Mouse (Mus musculus) right cerebral cortex, postnatal 25 days (tissue): ENCODE results near the gene Zfp617.
"Not testable (repeated sequence)": the region's sequence is repeated elsewhere in the genome, so short reads cannot be mapped to it uniquely, and the experiment has no call there.

Experiments used
- DNase-seq: peaks from one replicate; pipeline ENCODE4 v3.0.0; 2022

Gene Zfp617

GRCm38 (mm10) chr8:71952961-71953700, 44.7 kb downstream of the Zfp617 start:
- not testable (repeated sequence) for DNase-seq

- no peak for DNase-seq
Observed at GRCm38 (mm10) chr8:71954666-71955065, 46.2 kb downstream of the Zfp617 start.

- DNase-seq, result no peak
Observed at GRCm38 (mm10) chr8:71960483-71960882, 52.0 kb downstream of the Zfp617 start.

GRCm38 (mm10) chr8:71961796-71962195, 53.4 kb downstream of the Zfp617 start:
- DNase-seq, result no peak

- no peak for DNase-seq
Observed at GRCm38 (mm10) chr8:71964051-71964450, 55.6 kb downstream of the Zfp617 start.

- DNase-seq, result no peak
Observed at GRCm38 (mm10) chr8:71965166-71965565, 56.7 kb downstream of the Zfp617 start.

GRCm38 (mm10) chr8:71966411-71966810, 58.0 kb downstream of the Zfp617 start:
- no peak for DNase-seq

- DNase-seq, result no peak
Observed at GRCm38 (mm10) chr8:71967261-71967660, 58.8 kb downstream of the Zfp617 start.

GRCm38 (mm10) chr8:71968100-71968499, 59.7 kb downstream of the Zfp617 start:
- no peak for DNase-seq

GRCm38 (mm10) chr8:71968636-71969035, 60.2 kb downstream of the Zfp617 start:
- no peak for DNase-seq

GRCm38 (mm10) chr8:71971945-71972344, 63.5 kb downstream of the Zfp617 start:
- DNase-seq, result no peak

- DNase-seq, result no peak
Observed at GRCm38 (mm10) chr8:71974211-71974610, 65.8 kb downstream of the Zfp617 start.

- no peak for DNase-seq
Observed at GRCm38 (mm10) chr8:71981032-71981431, 72.6 kb downstream of the Zfp617 start.

GRCm38 (mm10) chr8:71981456-71981855, 73.0 kb downstream of the Zfp617 start:
- DNase-seq, result no peak
